19 mouse cellular contexts compared by ENCODE assay signal in genomic region chr9:31619344-31619743, GRCm38 (mm10).
"Had no signal": no experiment of that assay in that cellular context is flagged by ENCODE, and none has a peak within 500 bp of the region (broad histone marks: within the 10 kb centered on the region; RNA-seq: fewer than 3 reads in every experiment).

No protein-coding gene starts in this region.

- H3K4me1 ChIP-seq: megakaryocyte, embryonic 14.5 days; midbrain, embryonic 13.5 days; neural tube, embryonic 13.5 days; neural tube, embryonic 15.5 days had no signal

- H3K9ac ChIP-seq: liver, embryonic 14.5 days; lung, embryonic 14.5 days; midbrain, embryonic 13.5 days; neural tube, embryonic 13.5 days; neural tube, embryonic 15.5 days had no signal

- H3K27ac ChIP-seq: liver, embryonic 14.5 days; macrophage; midbrain, embryonic 13.5 days; neural tube, embryonic 13.5 days; neural tube, embryonic 15.5 days had no signal

- DNase-seq: lung, embryonic 14.5 days; lung, postnatal 10 days; retina, postnatal 1 day; right cerebral cortex, adult 18-20 months; right cerebral cortex, postnatal 25 days; right cerebral cortex, postnatal 4 days; spleen, adult 18-20 months; thymus, adult 2 months; thymus, postnatal 25 days; thymus, postnatal 4 days had no signal

- ATAC-seq: midbrain, embryonic 13.5 days; midbrain, embryonic 16.5 days had no signal

- H3K36me3 ChIP-seq: midbrain, embryonic 13.5 days; neural tube, embryonic 13.5 days; neural tube, embryonic 15.5 days had no signal

- H3K4me3 ChIP-seq: megakaryocyte, embryonic 14.5 days; midbrain, embryonic 13.5 days; myocyte; neural tube, embryonic 13.5 days; neural tube, embryonic 15.5 days had no signal

- H3K4me2 ChIP-seq: lung, embryonic 14.5 days; midbrain, embryonic 11.5 days; midbrain, embryonic 13.5 days; neural tube, embryonic 13.5 days; neural tube, embryonic 15.5 days had no signal

- H3K27me3 ChIP-seq: megakaryocyte, embryonic 14.5 days; midbrain, embryonic 13.5 days; neural tube, embryonic 13.5 days; neural tube, embryonic 15.5 days had no signal

- H3K9me3 ChIP-seq: midbrain, embryonic 13.5 days; neural tube, embryonic 13.5 days; neural tube, embryonic 15.5 days had no signal
